Mouse (Mus musculus): ENCODE measurements around the gene Nox4. TPM values are rescaled to one million over a fixed set of nuclear protein-coding genes. Genes with fewer than 3 reads are reported as not detected.

Gene Nox4
- polyA plus RNA-seq, 1 experiment from 2014 or later: not detected

Other genes starting within 250 kb of the Nox4 start
- gene Vmn2r79, start 250.0 kb upstream of the Nox4 start, polyA plus RNA-seq (2018): not detected in 3 replicates
- gene Tyr, start 247.4 kb downstream of the Nox4 start, polyA plus RNA-seq (2018): not detected in 3 replicates

All from macrophage (primary cell).